Mouse (Mus musculus) stomach, embryonic 15.5 days (tissue): ENCODE measurements around the gene Crocc2. TPM values are rescaled to one million over a fixed set of nuclear protein-coding genes. Genes with fewer than 3 reads are reported as not detected.
A peak's percentile ranks its signal among the peaks of the same experiment; 100 is the strongest.

Source experiments
- ATAC-seq: fragments of 200-750 bp; cut with Nextera tagmentation; 2 replicates; pipeline ENCODE4 v1.8.0; 2017; ENCODE audit warnings: low read depth, moderate number of reproducible peaks, moderate TSS enrichment; ENCODE audit not compliant: insufficient read depth, low FRiP score
- H3K27ac ChIP-seq: fragments of 300-500 bp; sonication (generic); 2 replicates; pipeline ENCODE4 v1.5.1; 2015; ENCODE audit warnings: mild to moderate bottlenecking, inconsistent platforms
- H3K27me3 ChIP-seq: fragments of 300-500 bp; sonication (generic); replicated peaks from 2 replicates; pipeline ENCODE4 v1.6.1; 2015; ENCODE audit warnings: inconsistent platforms
- H3K36me3 ChIP-seq: fragments of 300-500 bp; sonication (generic); 2 replicates; pipeline ENCODE4 v1.6.1; 2015; ENCODE audit warnings: inconsistent platforms
- H3K4me1 ChIP-seq: fragments of 300-500 bp; sonication (generic); 2 replicates; pipeline ENCODE4 v1.6.1; 2015; ENCODE audit warnings: inconsistent platforms
- H3K4me2 ChIP-seq: fragments of 300-500 bp; sonication (generic); 2 replicates; pipeline ENCODE4 v1.6.1; 2015; ENCODE audit warnings: mild to moderate bottlenecking, inconsistent platforms
- H3K4me3 ChIP-seq: fragments of 300-500 bp; sonication (generic); replicated peaks from 2 replicates; pipeline ENCODE4 v1.5.1; 2015; ENCODE audit warnings: inconsistent platforms
- H3K9ac ChIP-seq: fragments of 300-500 bp; sonication (generic); 2 replicates; pipeline ENCODE4 v1.6.1; 2015; ENCODE audit warnings: inconsistent platforms
- H3K9me3 ChIP-seq: fragments of 300-500 bp; sonication (generic); 2 replicates; pipeline ENCODE4 v1.6.1; 2016; ENCODE audit warnings: inconsistent platforms
- WGBS: fragments of 180-500 bp; shearing (Covaris S2); methylation state at CpG from one replicate; pipeline ENCODE4 v1.1.7; 2015; 5-methylcytosine and 5-hydroxymethylcytosine counted together
- polyA plus RNA-seq: library from polyadenylated mRNA; unstranded; fragments of >200 nt; fragmentation: Nextera tagmentation; extraction: Ambion mirVana; gene quantifications from 2 replicates; pipeline ENCODE4 v1.2.1, GENCODE M21; 2015

The Crocc2 gene
- polyA plus RNA-seq, 1 experiment from 2014 or later, result 0.21 TPM

- H3K4me3 ChIP-seq, result no peak overlapping the region
- H3K4me1 ChIP-seq, result no peaks in the 10 kb centered on the region
- no peaks in the 10 kb centered on the region for H3K36me3 ChIP-seq
- H3K9ac ChIP-seq, result no peak overlapping the region
- no peaks in the 10 kb centered on the region for H3K27me3 ChIP-seq
- no peaks in the 10 kb centered on the region for H3K9me3 ChIP-seq
- no peak overlapping the region for H3K4me2 ChIP-seq
- H3K27ac ChIP-seq, result no peak overlapping the region
- ATAC-seq, result no peak
- WGBS, result 23% methylated on average over 2 of the region's 2 CpGs
Measured at GRCm38 (mm10) chr1:93252586-93252985, 84.1 kb downstream of the Crocc2 start.

GRCm38 (mm10) chr1:93255761-93256160 is 87.2 kb downstream of the Crocc2 start:
- Histone ChIP-seq H3K9me3 (no peaks in the 10 kb centered on the region), H3K27ac (no peak overlapping the region), H3K4me2 (no peak overlapping the region), H3K4me3 (no peak overlapping the region), H3K9ac (no peak overlapping the region), H3K27me3 (no peaks in the 10 kb centered on the region), H3K36me3 (no peaks in the 10 kb centered on the region), H3K4me1 (no peaks in the 10 kb centered on the region)
- 89% methylated on average over 7 of the region's 7 CpGs for WGBS
- no peak for ATAC-seq

GRCm38 (mm10) chr1:93257560-93257959 is 89.0 kb downstream of the Crocc2 start:
- H3K9me3 ChIP-seq, result no peaks in the 10 kb centered on the region
- H3K27me3 ChIP-seq, result no peaks in the 10 kb centered on the region
- no peak overlapping the region for H3K4me2 ChIP-seq
- no peaks in the 10 kb centered on the region for H3K36me3 ChIP-seq
- no peak overlapping the region for H3K27ac ChIP-seq
- H3K4me1 ChIP-seq, result no peaks in the 10 kb centered on the region
- no peak overlapping the region for H3K9ac ChIP-seq
- ATAC-seq, result no peak
- H3K4me3 ChIP-seq, result no peak overlapping the region
- 95% methylated on average over 1 of the region's 1 CpGs for WGBS

- Histone ChIP-seq H3K4me2 (no peak overlapping the region), H3K27ac (no peak overlapping the region), H3K27me3 (no peaks in the 10 kb centered on the region), H3K4me1 (no peaks in the 10 kb centered on the region), H3K9me3 (no peaks in the 10 kb centered on the region), H3K4me3 (no peak overlapping the region), H3K36me3 (no peaks in the 10 kb centered on the region), H3K9ac (no peak overlapping the region)
- WGBS, result 49% methylated on average over 3 of the region's 3 CpGs
- no peak for ATAC-seq
Measured at GRCm38 (mm10) chr1:93267207-93267606, 98.7 kb downstream of the Crocc2 start.

- Histone ChIP-seq H3K9me3 (no peaks in the 10 kb centered on the region), H3K27ac (no peak overlapping the region), H3K27me3 (no peaks in the 10 kb centered on the region), H3K4me2 (no peak overlapping the region), H3K9ac (no peak overlapping the region), H3K4me1 (no peaks in the 10 kb centered on the region), H3K4me3 (no peak overlapping the region), H3K36me3 (no peaks in the 10 kb centered on the region)
- ATAC-seq, result no peak
- WGBS, result 80% methylated on average over 2 of the region's 2 CpGs
Measured at GRCm38 (mm10) chr1:93268246-93268645, 99.7 kb downstream of the Crocc2 start.

GRCm38 (mm10) chr1:93270516-93271240 is 102.2 kb downstream of the Crocc2 start:
- Histone ChIP-seq H3K4me1 (no peaks in the 10 kb centered on the region), H3K4me3 (no peak overlapping the region), H3K36me3 (no peaks in the 10 kb centered on the region; the same call in 1 of the 2 replicates), H3K27me3 (no peaks in the 10 kb centered on the region), H3K9ac (no peak overlapping the region), H3K4me2 (no peak overlapping the region), H3K9me3 (no peaks in the 10 kb centered on the region), H3K27ac (no peak overlapping the region)
- 58% methylated on average over 3 of the region's 3 CpGs for WGBS
- no peak for ATAC-seq

GRCm38 (mm10) chr1:93271751-93272150 is 103.2 kb downstream of the Crocc2 start:
- Histone ChIP-seq H3K4me1 (no peaks in the 10 kb centered on the region), H3K4me2 (no peak overlapping the region), H3K9ac (no peak overlapping the region), H3K9me3 (no peaks in the 10 kb centered on the region), H3K27me3 (no peaks in the 10 kb centered on the region), H3K4me3 (no peak overlapping the region), H3K36me3 (no peaks in the 10 kb centered on the region; the same call in 1 of the 2 replicates), H3K27ac (no peak overlapping the region)
- no peak for ATAC-seq
- 71% methylated on average over 6 of the region's 6 CpGs for WGBS

- ATAC-seq, result peak; percentile 31; the same call in 1 of the 2 replicates
- H3K36me3 ChIP-seq, result no peaks in the 10 kb centered on the region; the same call in 1 of the 2 replicates
- H3K27me3 ChIP-seq, result no peaks in the 10 kb centered on the region
- no peaks in the 10 kb centered on the region for H3K9me3 ChIP-seq
- no peak overlapping the region for H3K4me2 ChIP-seq
- H3K9ac ChIP-seq, result no peak overlapping the region
- no peak overlapping the region for H3K4me3 ChIP-seq
- under 1% methylated on average over 16 of the region's 16 CpGs for WGBS
- H3K4me1 ChIP-seq, result no peaks in the 10 kb centered on the region
- H3K27ac ChIP-seq, result no peak overlapping the region
Measured at GRCm38 (mm10) chr1:93272409-93272821, 103.9 kb downstream of the Crocc2 start.

- WGBS, result 72% methylated on average over 6 of the region's 6 CpGs
- no peak for ATAC-seq
- no peak overlapping the region for H3K4me3 ChIP-seq
- H3K27ac ChIP-seq, result no peak overlapping the region
- H3K36me3 ChIP-seq, result no peaks in the 10 kb centered on the region; the same call in 1 of the 2 replicates
- no peaks in the 10 kb centered on the region for H3K4me1 ChIP-seq
- H3K9ac ChIP-seq, result no peak overlapping the region
- no peaks in the 10 kb centered on the region for H3K9me3 ChIP-seq
- no peak overlapping the region for H3K4me2 ChIP-seq
- no peaks in the 10 kb centered on the region for H3K27me3 ChIP-seq
Measured at GRCm38 (mm10) chr1:93275561-93275960, 107.0 kb downstream of the Crocc2 start.

GRCm38 (mm10) chr1:93277041-93277440 is 108.5 kb downstream of the Crocc2 start:
- H3K36me3 ChIP-seq, result no peaks in the 10 kb centered on the region; the same call in 1 of the 2 replicates
- no peak overlapping the region for H3K27ac ChIP-seq
- no peaks in the 10 kb centered on the region for H3K4me1 ChIP-seq
- H3K4me3 ChIP-seq, result no peak overlapping the region
- no peak overlapping the region for H3K4me2 ChIP-seq
- no peaks in the 10 kb centered on the region for H3K9me3 ChIP-seq
- ATAC-seq, result no peak
- no peaks in the 10 kb centered on the region for H3K27me3 ChIP-seq
- H3K9ac ChIP-seq, result no peak overlapping the region
- WGBS, result 68% methylated on average over 7 of the region's 7 CpGs
